8 mouse cellular contexts compared by ENCODE assay signal in genomic region chr15:101266132-101266963, GRCm38 (mm10). TPM values are rescaled to one million over a fixed set of nuclear protein-coding genes. Genes with fewer than 3 reads are reported as not detected.
DNase-seq lines count a peak whose midpoint lies in the region; ATAC-seq and TF ChIP-seq lines count a peak whose summit lies in the region.

No protein-coding gene starts in this region.

- H3K4me3 ChIP-seq in C2C12 (ENCODE audit: insufficient read depth, poor library complexity, severe bottlenecking), result peak overlapping the region; percentile 38
- H3K4me3 ChIP-seq in forebrain, embryonic 15.5 days, result peak overlapping the region; percentile 55
- peak overlapping the region; percentile 59 for H3K4me3 ChIP-seq in layer of hippocampus, adult 2 months
- peak overlapping the region; percentile 67 for H3K4me3 ChIP-seq in lung, adult 2 months (replicated peaks; ENCODE audit: extremely low read depth, low read depth, low read length)
- H3K4me3 ChIP-seq in neural tube, embryonic 15.5 days (replicated peaks), result peak overlapping the region; percentile 45

- no peak overlapping the region for H3K27ac ChIP-seq in forebrain, embryonic 15.5 days (replicated peaks)
- H3K27ac ChIP-seq in layer of hippocampus, adult 2 months, result peak overlapping the region; percentile 87
- H3K27ac ChIP-seq in neural tube, embryonic 15.5 days (replicated peaks), result 0 out of 2 replicates have a peak overlapping the region, but pooled peaks have one; percentile 14

- peaks cover 3% of the 10 kb centered on the region for H3K79me3 ChIP-seq in C2C12 (ENCODE audit: low read depth)

- under 1% methylated on average over 57 of the region's 57 CpGs for WGBS in forebrain, embryonic 15.5 days
- 1% methylated on average over 55 of the region's 57 CpGs for WGBS in lung, adult 2 months
- under 1% methylated on average over 56 of the region's 57 CpGs for WGBS in neural tube, embryonic 15.5 days

- TF ChIP-seq CTCF in C2C12 (IDR thresholded peaks at IDR 0.05; ENCODE audit: control insufficient read depth, insufficient read depth, insufficient read length), result no peak
- TF ChIP-seq CTCF in layer of hippocampus, adult 2 months (conservative IDR thresholded peaks at IDR 0.05), result peak; percentile 39; the same call in 1 of the 2 replicates
- TF ChIP-seq CTCF in lung, adult 2 months (IDR thresholded peaks at IDR 0.05; ENCODE audit: insufficient read depth, low read length), result no peak

- peak overlapping the region; percentile 65 for H3ac ChIP-seq in C2C12 (ENCODE audit: control insufficient read depth, insufficient read length, low read depth)

- no peaks in the 10 kb centered on the region for H3K79me2 ChIP-seq in C2C12 (ENCODE audit: control insufficient read depth, insufficient read depth)

- H3K27me3 ChIP-seq in C2C12 (ENCODE audit: control insufficient read depth, insufficient read depth, insufficient read length), result no peaks in the 10 kb centered on the region
- H3K27me3 ChIP-seq in forebrain, embryonic 15.5 days, result peaks cover 22% of the 10 kb centered on the region; the same call in 1 of the 2 replicates
- H3K27me3 ChIP-seq in neural tube, embryonic 15.5 days (replicated peaks), result peaks cover 34% of the 10 kb centered on the region

- H3K36me3 ChIP-seq in C2C12 (ENCODE audit: control insufficient read depth, insufficient read depth), result no peaks in the 10 kb centered on the region
- H3K36me3 ChIP-seq in forebrain, embryonic 15.5 days, result no peaks in the 10 kb centered on the region
- no peaks in the 10 kb centered on the region for H3K36me3 ChIP-seq in neural tube, embryonic 15.5 days

- intact Hi-C loops in heart, postnatal 25 days (cut with DNase I), result loop anchor here (2.0 kb wide), 1 partner anchor 26 kb away; no protein-coding TSS in a partner anchor

- peak overlapping the region; percentile 92 for H3K4me2 ChIP-seq in forebrain, embryonic 15.5 days (replicated peaks)
- H3K4me2 ChIP-seq in neural tube, embryonic 15.5 days, result peak overlapping the region; percentile 88

- ATAC-seq in forebrain, embryonic 15.5 days (replicated peaks), result peak; percentile 80
- peak; percentile 77 for ATAC-seq in neural tube, embryonic 15.5 days (ENCODE audit: low FRiP score)

- peak overlapping the region; percentile 47 for H3K9ac ChIP-seq in forebrain, embryonic 15.5 days (replicated peaks)
- peak overlapping the region; percentile 58 for H3K9ac ChIP-seq in neural tube, embryonic 15.5 days (replicated peaks)

- peak; percentile 87 for DNase-seq in c-Kit-positive CD71-negative TER-119-negative erythroid progenitor cells, embryonic 14.5 days (ENCODE audit: low read depth)
- DNase-seq in heart, postnatal 25 days (ENCODE audit: low spot score), result peak; percentile 93
- DNase-seq in layer of hippocampus, adult 2 months (ENCODE audit: low spot score in 2 of 2), result peak; percentile 93
- DNase-seq in lung, adult 2 months, result peak; percentile 94
- peak; percentile 98 for DNase-seq in testis, postnatal 10 days (ENCODE audit: low spot score)

- H3K9me3 ChIP-seq in forebrain, embryonic 15.5 days, result no peaks in the 10 kb centered on the region
- H3K9me3 ChIP-seq in neural tube, embryonic 15.5 days (replicated peaks), result no peaks in the 10 kb centered on the region

- peaks cover 20% of the 10 kb centered on the region for H3K4me1 ChIP-seq in forebrain, embryonic 15.5 days
- peaks cover 20% of the 10 kb centered on the region for H3K4me1 ChIP-seq in lung, adult 2 months (ENCODE audit: control insufficient read depth, insufficient read depth, low read length)
- H3K4me1 ChIP-seq in neural tube, embryonic 15.5 days, result peaks cover 18% of the 10 kb centered on the region

- peak; percentile 95 for TF ChIP-seq POLR2A in lung, adult 2 months (IDR thresholded peaks at IDR 0.05; ENCODE audit: borderline replicate concordance, extremely low read depth, low read depth, low read length)

TF ChIP-seq in C2C12, 6 proteins besides CTCF, POLR2A, EP300 and RAD21:
- TF ChIP-seq MYOD1 (IDR thresholded peaks at IDR 0.05; ENCODE audit: control insufficient read depth, insufficient read length, low read depth) (no peak), MAX (IDR thresholded peaks at IDR 0.05) (no peak), CEBPB (IDR thresholded peaks at IDR 0.05; ENCODE audit: low read depth) (no peak), FOSL1 (IDR thresholded peaks at IDR 0.05; ENCODE audit: insufficient read depth, low read length, poor library complexity, severe bottlenecking) (no peak), MYOG (IDR thresholded peaks at IDR 0.05; ENCODE audit: control insufficient read depth, extremely low read depth, insufficient read length) (no peak), USF1 (IDR thresholded peaks at IDR 0.05; ENCODE audit: low read depth) (no peak)

RNA-seq across cellular contexts. Expression of gene Nr4a1, which starts 12.3 kb away (rescaled TPM):
- polyA plus RNA-seq in C2C12 (2012; fragmentation: generic; extraction: Trizol), result 8.1 TPM
- 3.7 and 4.3 TPM in 2 replicates for polyA plus RNA-seq in forebrain, embryonic 15.5 days (2015; fragmentation: Nextera tagmentation; extraction: Ambion mirVana)
- total RNA-seq in heart, postnatal 25 days (2021), result 1 to 10 TPM; 5.5 to 6.3 TPM
- 10 to 100 TPM; 39.8 to 54.8 TPM for total RNA-seq in layer of hippocampus, adult 2 months (2021)
- polyA plus RNA-seq in lung, adult 2 months (2012; rRNA removed), result 40.0 and 43.4 TPM in 2 replicates
- 7.9 and 10.6 TPM in 2 replicates for polyA plus RNA-seq in neural tube, embryonic 15.5 days (2015; fragmentation: Nextera tagmentation; extraction: Ambion mirVana)

RNA-seq across cellular contexts. Expression of gene Atg101, which starts 17.7 kb away (rescaled TPM):
- 61.3 TPM for polyA plus RNA-seq in C2C12 (2012; fragmentation: generic; extraction: Trizol)
- polyA plus RNA-seq in forebrain, embryonic 15.5 days (2015; fragmentation: Nextera tagmentation; extraction: Ambion mirVana), result 86.4 and 86.8 TPM in 2 replicates
- 10 to 100 TPM; 21.5 to 25.0 TPM for total RNA-seq in heart, postnatal 25 days (2021)
- 10 to 100 TPM; 50.6 to 53.3 TPM for total RNA-seq in layer of hippocampus, adult 2 months (2021)
- 36.1 and 38.6 TPM in 2 replicates for polyA plus RNA-seq in lung, adult 2 months (2012; rRNA removed)
- polyA plus RNA-seq in neural tube, embryonic 15.5 days (2015; fragmentation: Nextera tagmentation; extraction: Ambion mirVana), result 77.2 TPM in 2 replicates

RNA-seq across cellular contexts. Expression of gene 6030408B16Rik, which starts 26.7 kb away (rescaled TPM):
- polyA plus RNA-seq in C2C12 (2012; fragmentation: generic; extraction: Trizol), result 0.06 TPM
- 0.37 and 0.48 TPM in 2 replicates for polyA plus RNA-seq in forebrain, embryonic 15.5 days (2015; fragmentation: Nextera tagmentation; extraction: Ambion mirVana)
- total RNA-seq in heart, postnatal 25 days (2021), result 1 to 10 TPM; 1.3 to 1.5 TPM
- under 1 TPM in 1 of 2 experiments, not detected in 1; 0.54 TPM for total RNA-seq in layer of hippocampus, adult 2 months (2021)
- 35.1 and 39.4 TPM in 2 replicates for polyA plus RNA-seq in lung, adult 2 months (2012; rRNA removed)
- 0.44 and 0.63 TPM in 2 replicates for polyA plus RNA-seq in neural tube, embryonic 15.5 days (2015; fragmentation: Nextera tagmentation; extraction: Ambion mirVana)

RNA-seq across cellular contexts. Expression of gene Grasp, which starts 42.4 kb away (rescaled TPM):
- 7.1 TPM for polyA plus RNA-seq in C2C12 (2012; fragmentation: generic; extraction: Trizol)
- 1.3 and 1.7 TPM in 2 replicates for polyA plus RNA-seq in forebrain, embryonic 15.5 days (2015; fragmentation: Nextera tagmentation; extraction: Ambion mirVana)
- total RNA-seq in heart, postnatal 25 days (2021), result 10 to 100 TPM in 1 of 2 experiments, 1 to 10 TPM in 1; 9.4 to 12.3 TPM
- total RNA-seq in layer of hippocampus, adult 2 months (2021), result 10 to 100 TPM; 79.5 to 82.7 TPM
- 36.6 and 58.8 TPM in 2 replicates for polyA plus RNA-seq in lung, adult 2 months (2012; rRNA removed)
- polyA plus RNA-seq in neural tube, embryonic 15.5 days (2015; fragmentation: Nextera tagmentation; extraction: Ambion mirVana), result 2.2 and 2.5 TPM in 2 replicates

Comparison
In these comparisons a context has a peak if more than half of its experiments do, and no peak if none do; other contexts are left out.
1. RNA of gene 6030408B16Rik, which starts 26.7 kb away (polyA plus RNA-seq): 35.1 to 39.4 TPM in lung, adult 2 months; 0.37 to 0.48 TPM in forebrain, embryonic 15.5 days, 0.44 to 0.63 TPM in neural tube, embryonic 15.5 days and 0.06 TPM in C2C12 (single experiment); every median in the first group is over 10 times any median in the second.
2. Peak in every context shown above with its lines, with median percentiles within 50 percentile points of each other: H3K4me3 ChIP-seq and DNase-seq.